Mouse (Mus musculus): Measurements from ENCODE around the gene Gm11983. TPM values are rescaled to one million over a fixed set of nuclear protein-coding genes. Genes with fewer than 3 reads are reported as not detected.
"Not testable (repeated sequence)": the region's sequence is repeated elsewhere in the genome, so short reads cannot be mapped to it uniquely, and the experiment has no call there.

Gene Gm11983
- total RNA-seq (2014; fragmentation: Nextera tagmentation) (not detected in 2 replicates), total RNA-seq (2017) (0.76 TPM in 1 of 2 replicates, not detected in the other), polyA plus RNA-seq (2012) (not detected in 2 replicates)

- TF ChIP-seq POLR2AphosphoS5 (IDR thresholded peaks at IDR 0.05; ENCODE audit: insufficient replicate concordance, low read depth, low read length) (no peak), GATA2 (IDR thresholded peaks at IDR 0.05; ENCODE audit: borderline replicate concordance, low read depth, low read length) (no peak), TAL1 (conservative IDR thresholded peaks at IDR 0.05; ENCODE audit: low read depth, low read length) (no peak), CTCF (IDR thresholded peaks at IDR 0.05; ENCODE audit: low read depth, low read length) (no peak), GATA1 (IDR thresholded peaks at IDR 0.05; ENCODE audit: borderline replicate concordance, low read length) (no peak)
Observed at GRCm38 (mm10) chr11:6837554-6837953, at the start of gene Gm11983. Gm11983 (minus strand) TSS chr11:6837654.

GRCm38 (mm10) chr11:6883045-6883444, 45.6 kb upstream of the Gm11983 start:
- not testable (repeated sequence) for H3K4me1 ChIP-seq (ENCODE audit: insufficient read depth, low read depth, low read length); H3K4me3 ChIP-seq (ENCODE audit: low read depth, low read length); H3K9me3 ChIP-seq (replicated peaks); DNase-seq (ENCODE audit: low spot score); ATAC-seq (ENCODE audit: extremely low read depth, insufficient number of reproducible peaks, low FRiP score, poor library complexity, severe bottlenecking); H3K27me3 ChIP-seq (ENCODE audit: insufficient read depth, low read length); H3K36me3 ChIP-seq (replicated peaks)

More at GRCm38 (mm10) chr11:6837554-6837953, at the start of gene Gm11983:
- Histone ChIP-seq H3K27me3 (ENCODE audit: insufficient read depth, low read length) (no peaks in the 10 kb centered on the region), H3K36me3 (replicated peaks) (no peaks in the 10 kb centered on the region), H3K4me3 (ENCODE audit: low read depth, low read length) (no peak within 1 kb of the TSS), H3K9me3 (replicated peaks) (no peaks in the 10 kb centered on the region), H3K4me1 (ENCODE audit: insufficient read depth, low read depth, low read length) (no peaks in the 10 kb centered on the region)
- ATAC-seq (ENCODE audit: extremely low read depth, insufficient number of reproducible peaks, low FRiP score, poor library complexity, severe bottlenecking) (no peak), DNase-seq (ENCODE audit: low spot score) (no peak)

GRCm38 (mm10) chr11:6881614-6882013, 44.2 kb upstream of the Gm11983 start:
- Histone ChIP-seq H3K9me3 (replicated peaks) (no peaks in the 10 kb centered on the region), H3K4me1 (ENCODE audit: insufficient read depth, low read depth, low read length) (no peaks in the 10 kb centered on the region), H3K27me3 (ENCODE audit: insufficient read depth, low read length) (no peaks in the 10 kb centered on the region), H3K36me3 (replicated peaks) (no peaks in the 10 kb centered on the region), H3K4me3 (ENCODE audit: low read depth, low read length) (no peak overlapping the region)
- TF ChIP-seq CTCF (IDR thresholded peaks at IDR 0.05; ENCODE audit: low read depth, low read length) (peak; percentile 59), GATA2 (IDR thresholded peaks at IDR 0.05; ENCODE audit: borderline replicate concordance, low read depth, low read length) (no peak)
- ATAC-seq (ENCODE audit: extremely low read depth, insufficient number of reproducible peaks, low FRiP score, poor library complexity, severe bottlenecking) (no peak), DNase-seq (ENCODE audit: low spot score) (no peak)

- no peaks in the 10 kb centered on the region for H3K27me3 ChIP-seq (ENCODE audit: insufficient read depth, low read length)
- no peaks in the 10 kb centered on the region for H3K36me3 ChIP-seq (replicated peaks)
- no peaks in the 10 kb centered on the region for H3K4me1 ChIP-seq (ENCODE audit: insufficient read depth, low read depth, low read length)
- H3K4me3 ChIP-seq (ENCODE audit: low read depth, low read length) = no peak overlapping the region
- ATAC-seq (ENCODE audit: extremely low read depth, insufficient number of reproducible peaks, low FRiP score, poor library complexity, severe bottlenecking) (no peak), DNase-seq (ENCODE audit: low spot score) (no peak)
- TF ChIP-seq POLR2AphosphoS5 (IDR thresholded peaks at IDR 0.05; ENCODE audit: insufficient replicate concordance, low read depth, low read length) = no peak
- no peak for TF ChIP-seq CTCF (IDR thresholded peaks at IDR 0.05; ENCODE audit: low read depth, low read length)
- TF ChIP-seq TAL1 (conservative IDR thresholded peaks at IDR 0.05; ENCODE audit: low read depth, low read length) = no peak
- TF ChIP-seq GATA1 (IDR thresholded peaks at IDR 0.05; ENCODE audit: borderline replicate concordance, low read length) = no peak
- no peak for TF ChIP-seq GATA2 (IDR thresholded peaks at IDR 0.05; ENCODE audit: borderline replicate concordance, low read depth, low read length)
- H3K9me3 ChIP-seq (replicated peaks) = no peaks in the 10 kb centered on the region
Observed at GRCm38 (mm10) chr11:6877740-6878139, 40.3 kb upstream of the Gm11983 start.

- TF ChIP-seq POLR2AphosphoS5 (IDR thresholded peaks at IDR 0.05; ENCODE audit: insufficient replicate concordance, low read depth, low read length) = no peak
- TF ChIP-seq GATA2 (IDR thresholded peaks at IDR 0.05; ENCODE audit: borderline replicate concordance, low read depth, low read length) = no peak
- no peak for TF ChIP-seq TAL1 (conservative IDR thresholded peaks at IDR 0.05; ENCODE audit: low read depth, low read length)
- TF ChIP-seq CTCF (IDR thresholded peaks at IDR 0.05; ENCODE audit: low read depth, low read length) = no peak
- DNase-seq (ENCODE audit: low spot score) = no peak
- Histone ChIP-seq H3K9me3 (replicated peaks) (no peaks in the 10 kb centered on the region), H3K4me1 (ENCODE audit: insufficient read depth, low read depth, low read length) (no peaks in the 10 kb centered on the region), H3K27me3 (ENCODE audit: insufficient read depth, low read length) (no peaks in the 10 kb centered on the region), H3K4me3 (ENCODE audit: low read depth, low read length) (no peak overlapping the region), H3K36me3 (replicated peaks) (no peaks in the 10 kb centered on the region)
- no peak for ATAC-seq (ENCODE audit: extremely low read depth, insufficient number of reproducible peaks, low FRiP score, poor library complexity, severe bottlenecking)
Observed at GRCm38 (mm10) chr11:6870947-6871346, 33.5 kb upstream of the Gm11983 start.

GRCm38 (mm10) chr11:6865536-6865935, 28.1 kb upstream of the Gm11983 start:
- no peaks in the 10 kb centered on the region for H3K4me1 ChIP-seq (ENCODE audit: insufficient read depth, low read depth, low read length)
- DNase-seq (ENCODE audit: low spot score) = no peak
- no peak overlapping the region for H3K4me3 ChIP-seq (ENCODE audit: low read depth, low read length)
- H3K27me3 ChIP-seq (ENCODE audit: insufficient read depth, low read length) = no peaks in the 10 kb centered on the region
- no peak for ATAC-seq (ENCODE audit: extremely low read depth, insufficient number of reproducible peaks, low FRiP score, poor library complexity, severe bottlenecking)
- no peak for TF ChIP-seq POLR2AphosphoS5 (IDR thresholded peaks at IDR 0.05; ENCODE audit: insufficient replicate concordance, low read depth, low read length)
- no peaks in the 10 kb centered on the region for H3K9me3 ChIP-seq (replicated peaks)
- H3K36me3 ChIP-seq (replicated peaks) = no peaks in the 10 kb centered on the region

GRCm38 (mm10) chr11:6862185-6862584, 24.7 kb upstream of the Gm11983 start:
- Histone ChIP-seq H3K36me3 (replicated peaks) (no peaks in the 10 kb centered on the region), H3K27me3 (ENCODE audit: insufficient read depth, low read length) (no peaks in the 10 kb centered on the region; the same call in 1 of the 2 replicates), H3K9me3 (replicated peaks) (no peaks in the 10 kb centered on the region), H3K4me1 (ENCODE audit: insufficient read depth, low read depth, low read length) (no peaks in the 10 kb centered on the region), H3K4me3 (ENCODE audit: low read depth, low read length) (no peak overlapping the region)
- DNase-seq (ENCODE audit: low spot score) = no peak
- ATAC-seq (ENCODE audit: extremely low read depth, insufficient number of reproducible peaks, low FRiP score, poor library complexity, severe bottlenecking) = no peak
- TF ChIP-seq CTCF (IDR thresholded peaks at IDR 0.05; ENCODE audit: low read depth, low read length) (no peak), POLR2AphosphoS5 (IDR thresholded peaks at IDR 0.05; ENCODE audit: insufficient replicate concordance, low read depth, low read length) (no peak), GATA2 (IDR thresholded peaks at IDR 0.05; ENCODE audit: borderline replicate concordance, low read depth, low read length) (no peak), TAL1 (conservative IDR thresholded peaks at IDR 0.05; ENCODE audit: low read depth, low read length) (no peak), GATA1 (IDR thresholded peaks at IDR 0.05; ENCODE audit: borderline replicate concordance, low read length) (no peak)

Measured in G1E (cell line).